Mouse (Mus musculus) G1E (cell line): ENCODE data around the gene Gm14326. TPM values are rescaled to one million over a fixed set of nuclear protein-coding genes. Genes with fewer than 3 reads are reported as not detected.
"Not testable (repeated sequence)": the region's sequence is repeated elsewhere in the genome, so short reads cannot be mapped to it uniquely, and the experiment has no call there.

Experiments used
- ATAC-seq: 2 replicates; pipeline ENCODE4 v1.8.0; 2016; ENCODE audit warnings: mild to moderate bottlenecking; ENCODE audit not compliant: insufficient number of reproducible peaks, poor library complexity, low FRiP score, severe bottlenecking; ENCODE audit errors: extremely low read depth
- DNase-seq: peaks from one replicate; pipeline ENCODE4 v3.0.0; 2012; ENCODE audit warnings: low spot score
- H3K27me3 ChIP-seq: 2 replicates; pipeline ENCODE4 v1.6.1; 2012; ENCODE audit warnings: mild to moderate bottlenecking, low read length, inconsistent platforms; ENCODE audit not compliant: insufficient read depth
- H3K36me3 ChIP-seq: replicated peaks from 2 replicates; pipeline ENCODE3; 2012; ENCODE audit warnings: mild to moderate bottlenecking, inconsistent platforms
- H3K4me1 ChIP-seq: 2 replicates; pipeline ENCODE4 v1.6.1; 2012; ENCODE audit warnings: low read depth, low read length, inconsistent platforms, mixed read lengths; ENCODE audit not compliant: insufficient read depth
- H3K4me3 ChIP-seq: 2 replicates; pipeline ENCODE4 v1.5.1; 2012; ENCODE audit warnings: low read depth, mild to moderate bottlenecking, inconsistent platforms, low read length, moderate library complexity, mixed read lengths
- H3K9me3 ChIP-seq: replicated peaks from 2 replicates; pipeline ENCODE4 v1.6.1; 2012; ENCODE audit warnings: inconsistent platforms
- polyA plus RNA-seq: library from polyadenylated mRNA; stranded (reverse); fragments of >175 nt; gene quantifications from 2 replicates; pipeline ENCODE4 v1.2.3, GENCODE M21; 2012
- total RNA-seq, 2 experiments: library from RNA; stranded (forward) in 1 of 2; stranded (reverse) in 1 of 2; fragments of 200-1000 nt in 1 of 2; fragments of >200 nt in 1 of 2; fragmentation: Nextera tagmentation in 1 of 2; gene quantifications; 2 replicates each; pipeline ENCODE4 v1.2.3; 2014 to 2017

The Gm14326 gene
- 50.0 and 62.9 TPM in 2 replicates for total RNA-seq (2014; fragmentation: Nextera tagmentation)
- total RNA-seq (2017) = 24.6 and 31.5 TPM in 2 replicates
- 1.7 and 1.8 TPM in 2 replicates for polyA plus RNA-seq

- H3K9me3 ChIP-seq, H3K27me3 ChIP-seq, H3K36me3 ChIP-seq, H3K4me1 ChIP-seq, ATAC-seq, DNase-seq: not testable (repeated sequence)
- peak within 1 kb of the TSS; percentile 69 for H3K4me3 ChIP-seq
Observed at GRCm38 (mm10) chr2:177957145-177957544, at the start of gene Gm14326. Gene Gm14326 (minus strand): TSS chr2:177957297.

GRCm38 (mm10) chr2:177974814-177975213, 17.7 kb upstream of the Gm14326 start:
- ATAC-seq, H3K9me3 ChIP-seq, H3K4me3 ChIP-seq, H3K4me1 ChIP-seq, H3K36me3 ChIP-seq, DNase-seq, H3K27me3 ChIP-seq: not testable (repeated sequence)

- ATAC-seq, DNase-seq, H3K27me3 ChIP-seq, H3K9me3 ChIP-seq, H3K36me3 ChIP-seq, H3K4me1 ChIP-seq: not testable (repeated sequence)
- H3K4me3 ChIP-seq = peak overlapping the region; percentile 69
Observed at GRCm38 (mm10) chr2:177956734-177957133, 363 bp downstream of the Gm14326 start.

GRCm38 (mm10) chr2:177925563-177926103, 31.5 kb downstream of the Gm14326 start, which contains the start of gene Zfp972:
Gene Zfp972 (minus strand): TSS chr2:177925613.
- not testable (repeated sequence) for H3K9me3 ChIP-seq, H3K27me3 ChIP-seq, H3K4me1 ChIP-seq, H3K36me3 ChIP-seq, DNase-seq, ATAC-seq
- peak within 1 kb of the TSS; percentile 63 for H3K4me3 ChIP-seq

GRCm38 (mm10) chr2:177903276-177903675, 53.8 kb downstream of the Gm14326 start:
- H3K4me3 ChIP-seq, H3K9me3 ChIP-seq, H3K27me3 ChIP-seq, ATAC-seq, H3K4me1 ChIP-seq, H3K36me3 ChIP-seq, DNase-seq: not testable (repeated sequence)

GRCm38 (mm10) chr2:177898171-177898570, 58.9 kb downstream of the Gm14326 start:
- H3K4me3 ChIP-seq, H3K9me3 ChIP-seq, H3K27me3 ChIP-seq, H3K36me3 ChIP-seq, DNase-seq, H3K4me1 ChIP-seq, ATAC-seq: not testable (repeated sequence)

GRCm38 (mm10) chr2:177897046-177897578, 60.0 kb downstream of the Gm14326 start, which contains the start of gene Gm14327:
Gene Gm14327 (plus strand): TSS chr2:177897096.
- not testable (repeated sequence) for H3K4me3 ChIP-seq, DNase-seq, H3K27me3 ChIP-seq, H3K36me3 ChIP-seq, ATAC-seq, H3K4me1 ChIP-seq, H3K9me3 ChIP-seq

- H3K27me3 ChIP-seq, H3K4me1 ChIP-seq, ATAC-seq, H3K9me3 ChIP-seq, DNase-seq, H3K36me3 ChIP-seq, H3K4me3 ChIP-seq: not testable (repeated sequence)
Observed at GRCm38 (mm10) chr2:177887743-177888142, 69.4 kb downstream of the Gm14326 start.

Other genes starting within 250 kb of the Gm14326 start
- not detected in 2 replicates for gene Gm14322, start 198.0 kb downstream of the Gm14326 start, total RNA-seq (2014; fragmentation: Nextera tagmentation)
- 0.16 TPM in 1 of 2 replicates, not detected in the other for gene Gm14322, start 198.0 kb downstream of the Gm14326 start, total RNA-seq (2017)
- gene Gm14322, start 198.0 kb downstream of the Gm14326 start, polyA plus RNA-seq = not detected in 2 replicates
- 59.4 and 69.6 TPM in 2 replicates for gene Gm14325, start 117.0 kb downstream of the Gm14326 start, total RNA-seq (2014; fragmentation: Nextera tagmentation)
- gene Gm14325, start 117.0 kb downstream of the Gm14326 start, total RNA-seq (2017) = 51.1 and 68.8 TPM in 2 replicates
- 0.15 and 0.88 TPM in 2 replicates for gene Gm14325, start 117.0 kb downstream of the Gm14326 start, polyA plus RNA-seq
- not detected in 2 replicates for gene Gm14327, start 60.2 kb downstream of the Gm14326 start, total RNA-seq (2014; fragmentation: Nextera tagmentation)
- 0.52 and 0.82 TPM in 2 replicates for gene Gm14327, start 60.2 kb downstream of the Gm14326 start, total RNA-seq (2017)
- not detected in 2 replicates for gene Gm14327, start 60.2 kb downstream of the Gm14326 start, polyA plus RNA-seq
- gene Zfp972, start 31.7 kb downstream of the Gm14326 start, total RNA-seq (2014; fragmentation: Nextera tagmentation) = 8.1 and 10.3 TPM in 2 replicates
- 21.9 and 22.0 TPM in 2 replicates for gene Zfp972, start 31.7 kb downstream of the Gm14326 start, total RNA-seq (2017)
- gene Zfp972, start 31.7 kb downstream of the Gm14326 start, polyA plus RNA-seq = 0.67 and 0.72 TPM in 2 replicates
- 151 and 161 TPM in 2 replicates for gene Zfp971, start 66.0 kb upstream of the Gm14326 start, total RNA-seq (2014; fragmentation: Nextera tagmentation)
- 45.7 and 53.7 TPM in 2 replicates for gene Zfp971, start 66.0 kb upstream of the Gm14326 start, total RNA-seq (2017)
- 2.1 and 2.6 TPM in 2 replicates for gene Zfp971, start 66.0 kb upstream of the Gm14326 start, polyA plus RNA-seq
- 2.7 and 3.2 TPM in 2 replicates for gene Zfp931, start 121.2 kb upstream of the Gm14326 start, total RNA-seq (2014; fragmentation: Nextera tagmentation)
- 3.4 and 3.8 TPM in 2 replicates for gene Zfp931, start 121.2 kb upstream of the Gm14326 start, total RNA-seq (2017)
- gene Zfp931, start 121.2 kb upstream of the Gm14326 start, polyA plus RNA-seq = 0.05 and 0.07 TPM in 2 replicates
- not detected in 2 replicates for gene Phactr3, start 161.7 kb upstream of the Gm14326 start, total RNA-seq (2014; fragmentation: Nextera tagmentation)
- 0.05 TPM in 1 of 2 replicates, not detected in the other for gene Phactr3, start 161.7 kb upstream of the Gm14326 start, total RNA-seq (2017)
- gene Phactr3, start 161.7 kb upstream of the Gm14326 start, polyA plus RNA-seq = not detected in 2 replicates